Mouse (Mus musculus): ENCODE results near the gene Scaf8. TPM values are rescaled to one million over a fixed set of nuclear protein-coding genes. Genes with fewer than 3 reads are reported as not detected.

Gene Scaf8
- polyA plus RNA-seq, 1 experiment from 2014 or later: 20.2 TPM

DNA sequence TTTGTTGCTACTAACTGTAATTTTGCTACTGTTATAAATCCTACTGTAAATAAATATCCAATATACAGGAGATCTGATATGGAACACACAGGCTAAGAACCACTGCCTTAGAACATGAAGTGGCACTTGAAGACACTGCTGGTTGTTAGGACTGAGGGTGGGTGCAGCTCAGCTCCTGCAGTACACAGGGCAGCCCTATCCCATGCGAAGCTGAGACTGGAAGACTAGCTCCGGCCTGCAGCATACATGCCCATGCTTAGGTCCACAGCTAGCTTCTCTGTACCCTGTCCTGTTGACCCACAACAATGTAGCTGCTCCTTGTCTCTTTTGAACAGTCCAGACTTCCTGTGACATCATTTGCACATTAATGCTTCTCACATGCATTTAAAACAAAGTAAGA, 100.1 kb downstream of the Scaf8 start:
- no peak overlapping the region for H3K4me2 ChIP-seq (replicated peaks; ENCODE audit: low read depth, low read length)

DNA sequence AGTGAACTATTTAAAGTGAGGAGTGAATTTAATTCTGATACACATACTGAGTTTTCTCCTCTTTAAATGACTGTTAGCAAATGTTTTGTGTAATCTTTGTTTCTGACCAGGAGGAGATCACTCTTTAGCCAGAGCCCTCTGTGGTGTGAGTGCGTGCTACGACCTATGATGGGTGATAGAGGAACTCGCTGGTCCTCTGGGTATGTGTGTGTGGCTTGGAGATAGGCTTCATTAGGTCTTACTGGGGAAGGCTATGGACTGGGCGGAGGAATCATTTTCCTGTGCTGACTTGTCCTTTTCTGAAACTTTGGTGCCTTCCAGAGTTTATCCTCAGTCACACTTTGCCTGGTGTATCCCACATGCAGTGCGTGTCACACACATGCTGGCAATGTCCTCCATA, 102.3 kb downstream of the Scaf8 start:
- Histone ChIP-seq H3K9ac (replicated peaks; ENCODE audit: low read length) (no peak overlapping the region), H3K4me2 (replicated peaks; ENCODE audit: low read depth, low read length) (no peak overlapping the region), H3K4me1 (ENCODE audit: insufficient read depth, low read length) (peaks cover 14% of the 10 kb centered on the region), H3K27me3 (ENCODE audit: insufficient read depth, low read length) (no peaks in the 10 kb centered on the region), H3K27ac (ENCODE audit: low read length) (no peak overlapping the region), H3K36me3 (ENCODE audit: insufficient read depth, low read length) (peaks cover 13% of the 10 kb centered on the region; the same call in 1 of the 2 replicates), H3K4me3 (ENCODE audit: low read length) (no peak overlapping the region), H3K9me3 (ENCODE audit: low read length) (no peaks in the 10 kb centered on the region)
- WGBS: 86% methylated on average over 5 of the region's 5 CpGs
- no peak for ATAC-seq (ENCODE audit: low FRiP score, low TSS enrichment)

More for the DNA sequence above, 100.1 kb downstream of the Scaf8 start:
- peaks cover 14% of the 10 kb centered on the region for H3K4me1 ChIP-seq (ENCODE audit: insufficient read depth, low read length)
- 95% methylated on average over 2 of the region's 2 CpGs for WGBS
- no peak overlapping the region for H3K9ac ChIP-seq (replicated peaks; ENCODE audit: low read length)
- H3K27me3 ChIP-seq (ENCODE audit: insufficient read depth, low read length): no peaks in the 10 kb centered on the region
- H3K4me3 ChIP-seq (ENCODE audit: low read length): no peak overlapping the region
- no peak overlapping the region for H3K27ac ChIP-seq (ENCODE audit: low read length)
- ATAC-seq (ENCODE audit: low FRiP score, low TSS enrichment): peak; percentile 50; the same call in 1 of the 2 replicates
- no peaks in the 10 kb centered on the region for H3K9me3 ChIP-seq (ENCODE audit: low read length)
- peaks cover 13% of the 10 kb centered on the region; the same call in 1 of the 2 replicates for H3K36me3 ChIP-seq (ENCODE audit: insufficient read depth, low read length)

GRCm38 (mm10) chr17:3218364-3218763, 103.6 kb downstream of the Scaf8 start:
- H3K4me2 ChIP-seq (replicated peaks; ENCODE audit: low read depth, low read length): no peak overlapping the region
- no peak overlapping the region for H3K4me3 ChIP-seq (ENCODE audit: low read length)
- no peak; the same call in 1 of the 2 replicates for ATAC-seq (ENCODE audit: low FRiP score, low TSS enrichment)
- 44% methylated on average over 7 of the region's 7 CpGs for WGBS
- H3K4me1 ChIP-seq (ENCODE audit: insufficient read depth, low read length): peaks cover 14% of the 10 kb centered on the region
- H3K27ac ChIP-seq (ENCODE audit: low read length): no peak overlapping the region
- no peak overlapping the region for H3K9ac ChIP-seq (replicated peaks; ENCODE audit: low read length)
- H3K9me3 ChIP-seq (ENCODE audit: low read length): no peaks in the 10 kb centered on the region
- no peaks in the 10 kb centered on the region for H3K27me3 ChIP-seq (ENCODE audit: insufficient read depth, low read length)
- peaks cover 9% of the 10 kb centered on the region; the same call in 1 of the 2 replicates for H3K36me3 ChIP-seq (ENCODE audit: insufficient read depth, low read length)

- no peak overlapping the region for H3K27ac ChIP-seq (ENCODE audit: low read length)
- 0 out of 2 replicates have a peak, but pooled peaks have one; percentile 56 for ATAC-seq (ENCODE audit: low FRiP score, low TSS enrichment)
- H3K36me3 ChIP-seq (ENCODE audit: insufficient read depth, low read length): peaks cover 9% of the 10 kb centered on the region; the same call in 1 of the 2 replicates
- no peak overlapping the region for H3K4me2 ChIP-seq (replicated peaks; ENCODE audit: low read depth, low read length)
- 50% methylated on average over 5 of the region's 5 CpGs for WGBS
- no peaks in the 10 kb centered on the region for H3K27me3 ChIP-seq (ENCODE audit: insufficient read depth, low read length)
- no peak overlapping the region for H3K9ac ChIP-seq (replicated peaks; ENCODE audit: low read length)
- no peak overlapping the region for H3K4me3 ChIP-seq (ENCODE audit: low read length)
- peaks cover 14% of the 10 kb centered on the region for H3K4me1 ChIP-seq (ENCODE audit: insufficient read depth, low read length)
- H3K9me3 ChIP-seq (ENCODE audit: low read length): no peaks in the 10 kb centered on the region
These were observed 104.1 kb downstream of the Scaf8 start for GRCm38 (mm10) chr17:3218916-3219315.

DNA sequence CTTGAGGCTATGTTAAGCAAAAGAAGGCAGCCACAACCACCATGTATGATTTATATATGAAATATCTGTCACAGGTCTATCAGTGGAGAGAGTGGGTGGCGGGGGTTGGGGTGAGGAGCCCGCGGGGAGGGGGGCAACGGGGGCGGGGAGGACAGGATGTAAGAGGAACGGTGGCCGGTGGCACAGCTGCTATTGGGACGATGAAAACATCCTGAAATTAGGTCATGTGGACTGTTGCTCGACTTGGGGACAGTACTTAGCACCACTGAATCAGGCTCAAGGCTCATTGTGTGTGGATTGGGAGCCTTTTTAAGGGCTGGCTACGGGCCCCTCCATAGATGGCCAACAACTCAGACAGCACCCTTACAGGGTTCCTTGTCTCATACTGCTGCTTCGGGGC, 105.4 kb downstream of the Scaf8 start:
- ATAC-seq (ENCODE audit: low FRiP score, low TSS enrichment): no peak
- H3K27ac ChIP-seq (ENCODE audit: low read length): no peak overlapping the region
- no peaks in the 10 kb centered on the region for H3K27me3 ChIP-seq (ENCODE audit: insufficient read depth, low read length)
- H3K9ac ChIP-seq (replicated peaks; ENCODE audit: low read length): no peak overlapping the region
- 0 out of 2 replicates have a peak, but pooled peaks cover 3% of the 10 kb centered on the region for H3K36me3 ChIP-seq (ENCODE audit: insufficient read depth, low read length)
- peaks cover 14% of the 10 kb centered on the region for H3K4me1 ChIP-seq (ENCODE audit: insufficient read depth, low read length)
- WGBS: 68% methylated on average over 11 of the region's 11 CpGs
- H3K4me2 ChIP-seq (replicated peaks; ENCODE audit: low read depth, low read length): no peak overlapping the region
- H3K9me3 ChIP-seq (ENCODE audit: low read length): no peaks in the 10 kb centered on the region
- H3K4me3 ChIP-seq (ENCODE audit: low read length): no peak overlapping the region

DNA sequence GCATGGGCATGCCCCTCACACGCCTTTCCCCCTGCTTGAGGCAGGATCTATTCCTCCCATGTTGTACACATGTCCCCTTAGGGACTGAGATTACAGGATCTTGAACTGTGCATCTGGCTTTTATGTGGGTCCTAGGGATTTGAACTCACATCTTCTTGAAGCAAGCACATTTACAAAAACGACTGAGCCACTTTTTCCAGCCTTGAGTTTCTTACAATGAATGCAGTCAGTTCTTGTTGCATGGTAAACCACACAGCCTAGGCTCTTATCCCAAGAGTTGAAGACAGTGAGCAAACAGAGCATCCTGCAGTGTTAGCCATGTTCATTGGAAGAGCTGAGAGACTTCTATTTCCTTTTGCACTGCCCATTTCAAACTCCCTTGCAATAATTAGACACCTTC, 108.3 kb downstream of the Scaf8 start:
- H3K27me3 ChIP-seq (ENCODE audit: insufficient read depth, low read length): no peaks in the 10 kb centered on the region
- H3K4me1 ChIP-seq (ENCODE audit: insufficient read depth, low read length): peaks cover 10% of the 10 kb centered on the region
- no peaks in the 10 kb centered on the region for H3K9me3 ChIP-seq (ENCODE audit: low read length)
- no peaks in the 10 kb centered on the region for H3K36me3 ChIP-seq (ENCODE audit: insufficient read depth, low read length)
- no peak overlapping the region for H3K4me3 ChIP-seq (ENCODE audit: low read length)
- H3K9ac ChIP-seq (replicated peaks; ENCODE audit: low read length): no peak overlapping the region
- no peak overlapping the region; the same call in 1 of the 2 replicates for H3K27ac ChIP-seq (ENCODE audit: low read length)
- H3K4me2 ChIP-seq (replicated peaks; ENCODE audit: low read depth, low read length): no peak overlapping the region
- WGBS: 72% methylated on average over 2 of the region's 2 CpGs
- no peak for ATAC-seq (ENCODE audit: low FRiP score, low TSS enrichment)

DNA sequence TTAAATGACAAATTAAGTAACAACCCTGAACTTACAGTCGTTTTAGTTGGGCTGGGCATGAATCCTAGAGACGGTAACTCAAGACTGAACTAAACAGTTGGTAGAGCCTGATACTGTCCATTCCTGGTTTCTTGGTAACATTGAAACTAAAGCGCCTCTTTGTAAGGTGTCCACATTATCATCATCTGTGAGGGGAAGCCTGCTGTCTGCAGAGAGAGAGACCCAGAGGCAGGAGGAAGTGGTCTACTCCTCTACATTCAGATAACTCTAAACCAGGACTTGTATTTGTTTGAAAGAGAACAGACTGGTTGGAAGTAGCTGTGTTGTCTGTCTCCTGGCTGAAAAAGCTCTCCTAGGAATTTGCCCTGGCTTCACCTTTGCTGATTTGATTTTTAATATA, 108.9 kb downstream of the Scaf8 start:
- Histone ChIP-seq H3K27ac (ENCODE audit: low read length) (no peak overlapping the region; the same call in 1 of the 2 replicates), H3K36me3 (ENCODE audit: insufficient read depth, low read length) (no peaks in the 10 kb centered on the region)
- WGBS: 77% methylated on average over 3 of the region's 3 CpGs

DNA sequence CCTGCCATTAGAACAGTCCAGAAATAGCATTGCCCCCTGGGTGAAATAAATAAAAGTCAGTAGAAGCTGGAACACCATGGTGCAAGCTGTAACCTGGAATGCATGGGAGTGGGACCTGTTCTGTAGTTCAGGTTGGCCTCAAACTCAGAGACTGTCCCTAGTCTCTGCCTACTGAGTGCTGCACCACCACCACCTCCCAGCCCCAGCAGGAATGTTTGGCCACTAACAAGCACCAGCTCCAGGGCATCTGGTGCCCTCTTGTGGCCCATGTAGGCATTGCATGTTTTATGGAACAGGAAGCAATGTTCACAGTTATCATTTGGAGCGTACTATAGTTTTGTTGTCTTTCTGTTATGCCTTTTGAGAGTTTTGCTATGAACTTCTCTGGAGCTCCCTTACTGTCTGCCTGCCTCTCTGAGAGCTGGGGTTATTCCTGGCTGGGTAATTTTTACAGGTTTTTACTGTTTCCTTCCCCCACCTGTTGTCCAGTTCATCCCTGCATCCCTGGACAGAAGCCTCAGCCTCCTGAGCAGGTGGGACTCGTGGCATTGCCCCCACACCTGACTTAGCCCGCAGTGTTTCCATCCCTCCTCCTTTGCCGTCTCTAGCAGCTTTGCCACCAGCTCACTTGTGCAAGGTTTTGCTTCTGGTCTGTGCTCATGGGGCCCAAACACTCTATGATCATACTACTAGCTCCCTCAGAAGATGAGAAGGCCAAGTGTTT, 109.8 kb downstream of the Scaf8 start:
- no peak overlapping the region for H3K27ac ChIP-seq (ENCODE audit: low read length)
- H3K36me3 ChIP-seq (ENCODE audit: insufficient read depth, low read length): no peaks in the 10 kb centered on the region
- H3K4me2 ChIP-seq (replicated peaks; ENCODE audit: low read depth, low read length): no peak overlapping the region
- no peak overlapping the region for H3K4me3 ChIP-seq (ENCODE audit: low read length)
- H3K27me3 ChIP-seq (ENCODE audit: insufficient read depth, low read length): no peaks in the 10 kb centered on the region
- H3K9me3 ChIP-seq (ENCODE audit: low read length): no peaks in the 10 kb centered on the region
- peak; percentile 90 for ATAC-seq (ENCODE audit: low FRiP score, low TSS enrichment)
- 57% methylated on average over 4 of the region's 4 CpGs for WGBS
- no peak overlapping the region for H3K9ac ChIP-seq (replicated peaks; ENCODE audit: low read length)
- no peaks in the 10 kb centered on the region for H3K4me1 ChIP-seq (ENCODE audit: insufficient read depth, low read length)

More for the DNA sequence above, 108.9 kb downstream of the Scaf8 start:
- no peak overlapping the region for H3K4me2 ChIP-seq (replicated peaks; ENCODE audit: low read depth, low read length)
- H3K27me3 ChIP-seq (ENCODE audit: insufficient read depth, low read length): no peaks in the 10 kb centered on the region
- H3K9me3 ChIP-seq (ENCODE audit: low read length): no peaks in the 10 kb centered on the region
- peaks cover 5% of the 10 kb centered on the region for H3K4me1 ChIP-seq (ENCODE audit: insufficient read depth, low read length)
- H3K9ac ChIP-seq (replicated peaks; ENCODE audit: low read length): no peak overlapping the region
- no peak for ATAC-seq (ENCODE audit: low FRiP score, low TSS enrichment)
- H3K4me3 ChIP-seq (ENCODE audit: low read length): no peak overlapping the region

DNA sequence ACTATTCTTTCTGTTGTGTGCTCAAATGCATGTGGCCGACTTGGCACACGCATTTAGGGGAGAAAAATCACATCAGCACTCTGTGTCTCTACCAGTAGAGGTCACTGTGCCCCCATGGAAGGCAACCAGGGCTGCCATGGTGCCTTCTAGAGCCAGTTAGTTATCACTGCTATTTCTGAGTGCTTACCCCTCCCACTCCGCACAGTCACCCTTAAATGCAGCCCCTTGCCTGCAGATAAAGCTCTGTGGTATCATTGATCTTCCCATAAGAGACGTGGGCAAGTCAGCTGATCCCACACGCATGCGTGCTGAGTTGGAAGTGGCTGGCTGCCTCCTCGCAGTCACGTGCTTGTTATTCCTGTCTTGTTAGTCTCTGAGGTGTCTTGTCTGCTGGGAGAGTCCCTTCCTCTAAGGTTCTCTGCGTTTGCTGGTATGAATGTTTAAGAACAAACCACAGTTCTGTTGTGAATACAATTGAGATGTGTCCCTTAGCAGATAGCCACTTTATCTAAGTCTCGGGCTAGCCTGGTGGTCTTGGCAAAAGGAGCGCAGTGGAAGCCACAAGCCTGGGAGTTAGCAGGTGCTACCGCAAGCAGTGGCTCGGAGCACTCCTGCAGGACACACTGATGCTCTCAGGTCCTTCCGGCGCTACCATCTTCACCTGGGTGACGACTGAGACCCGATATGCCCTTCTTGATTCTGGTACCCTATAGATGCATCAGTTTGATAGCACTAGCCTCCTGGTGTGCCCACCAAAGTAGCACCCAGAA, 115.6 kb downstream of the Scaf8 start:
- no peaks in the 10 kb centered on the region for H3K4me1 ChIP-seq (ENCODE audit: insufficient read depth, low read length)
- no peak overlapping the region for H3K4me3 ChIP-seq (ENCODE audit: low read length)
- ATAC-seq (ENCODE audit: low FRiP score, low TSS enrichment): peak; percentile 66; the same call in 1 of the 2 replicates
- H3K9me3 ChIP-seq (ENCODE audit: low read length): no peaks in the 10 kb centered on the region
- H3K36me3 ChIP-seq (ENCODE audit: insufficient read depth, low read length): 0 out of 2 replicates have a peak, but pooled peaks cover 3% of the 10 kb centered on the region
- no peak overlapping the region for H3K4me2 ChIP-seq (replicated peaks; ENCODE audit: low read depth, low read length)
- 84% methylated on average over 17 of the region's 17 CpGs for WGBS
- H3K9ac ChIP-seq (replicated peaks; ENCODE audit: low read length): no peak overlapping the region
- H3K27me3 ChIP-seq (ENCODE audit: insufficient read depth, low read length): no peaks in the 10 kb centered on the region
- H3K27ac ChIP-seq (ENCODE audit: low read length): no peak overlapping the region

Measured in kidney, embryonic 16.5 days (tissue).